Comparison of ENCODE assay signal across 8 mouse cellular contexts in the genomic region with DNA sequence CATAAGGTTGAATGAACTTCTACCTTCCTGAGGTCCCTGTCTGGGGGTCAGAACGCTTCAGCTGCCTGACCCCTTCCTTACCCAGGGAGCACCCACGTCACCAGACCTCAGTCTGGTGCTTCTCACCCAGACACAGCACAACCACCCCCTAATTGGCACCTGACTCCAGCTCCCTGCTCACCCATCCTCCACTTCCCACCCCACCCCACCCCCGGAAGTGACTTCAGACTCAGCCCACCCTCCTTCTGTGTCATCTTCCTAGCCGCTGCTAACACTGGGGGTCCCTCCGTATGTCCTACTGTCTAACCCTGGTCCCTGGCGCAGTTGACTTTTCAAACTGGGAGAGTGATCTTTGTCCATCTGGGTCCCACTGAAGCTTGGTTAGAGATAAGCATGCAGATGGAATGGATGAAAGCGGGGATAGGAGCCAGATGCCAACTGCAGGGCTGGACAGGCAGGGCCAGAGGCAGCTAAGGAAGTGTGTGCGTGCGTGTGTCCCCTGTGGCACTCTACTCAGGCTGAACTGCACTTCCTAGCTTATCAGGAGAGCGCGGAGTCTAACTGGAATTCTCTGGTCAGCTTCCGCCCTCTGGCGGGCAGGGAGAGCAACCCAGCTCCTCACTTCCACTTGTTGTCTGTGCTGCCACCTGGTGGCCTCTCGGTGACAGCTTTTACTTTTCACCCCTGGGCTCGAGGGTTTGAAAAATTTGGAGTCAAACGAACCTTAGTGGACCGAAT. TPM values are rescaled to one million over a fixed set of nuclear protein-coding genes. Genes with fewer than 3 reads are reported as not detected.
A peak's percentile ranks its signal among the peaks of the same experiment; 100 is the strongest.
DNase-seq lines count a peak whose midpoint lies in the region; ATAC-seq and TF ChIP-seq lines count a peak whose summit lies in the region.

No protein-coding gene starts in this region.

- H3K27ac ChIP-seq in bone marrow, adult 2 months (ENCODE audit: control insufficient read depth, insufficient read depth, low read depth, low read length, poor library complexity), result no peak overlapping the region
- H3K27ac ChIP-seq in embryonic facial prominence, embryonic 14.5 days (replicated peaks; ENCODE audit: low read depth, low read length), result no peak overlapping the region
- no peak overlapping the region for H3K27ac ChIP-seq in limb, embryonic 12.5 days
- H3K27ac ChIP-seq in midbrain, embryonic 15.5 days, result no peak overlapping the region

- H3K9me3 ChIP-seq in embryonic facial prominence, embryonic 14.5 days (ENCODE audit: control insufficient read depth, low read length), result no peaks in the 10 kb centered on the region
- no peaks in the 10 kb centered on the region for H3K9me3 ChIP-seq in limb, embryonic 12.5 days
- no peaks in the 10 kb centered on the region for H3K9me3 ChIP-seq in midbrain, embryonic 15.5 days

- DNase-seq in A20 (ENCODE audit: low read depth, low spot score), result peak; percentile 87
- DNase-seq in embryonic facial prominence, embryonic 14.5 days (ENCODE audit: low spot score), result peak; percentile 97
- peak; percentile 88 for DNase-seq in heart, adult 8-10 months (ENCODE audit: low spot score)
- peak; percentile 86 to 92 for DNase-seq in kidney, adult 8-10 months
- DNase-seq in spleen, adult 18-20 months, result peak; percentile 65 to 87

- H3K4me2 ChIP-seq in embryonic facial prominence, embryonic 14.5 days (ENCODE audit: low read depth, low read length), result peak overlapping the region; percentile 60
- peak overlapping the region; percentile 50 for H3K4me2 ChIP-seq in limb, embryonic 12.5 days
- peak overlapping the region; percentile 48 for H3K4me2 ChIP-seq in midbrain, embryonic 15.5 days

- no peaks in the 10 kb centered on the region; the same call in 1 of the 2 replicates for H3K4me1 ChIP-seq in bone marrow, adult 2 months (ENCODE audit: control insufficient read depth, insufficient read depth, low read length)
- H3K4me1 ChIP-seq in embryonic facial prominence, embryonic 14.5 days (ENCODE audit: control insufficient read depth, insufficient read depth, low read length), result no peaks in the 10 kb centered on the region
- peaks cover 6% of the 10 kb centered on the region; the same call in 1 of the 2 replicates for H3K4me1 ChIP-seq in limb, embryonic 12.5 days (replicated peaks)
- no peaks in the 10 kb centered on the region for H3K4me1 ChIP-seq in midbrain, embryonic 15.5 days

- ATAC-seq in embryonic facial prominence, embryonic 14.5 days (ENCODE audit: low read depth), result peak; percentile 97
- ATAC-seq in limb, embryonic 12.5 days (ENCODE audit: insufficient number of reproducible peaks, insufficient read depth, low FRiP score, low TSS enrichment, low read depth), result peak; percentile 72
- peak; percentile 91 for ATAC-seq in midbrain, embryonic 15.5 days (replicated peaks)

- no peaks in the 10 kb centered on the region for H3K36me3 ChIP-seq in embryonic facial prominence, embryonic 14.5 days (ENCODE audit: control insufficient read depth, insufficient read depth, low read length)
- no peaks in the 10 kb centered on the region for H3K36me3 ChIP-seq in limb, embryonic 12.5 days
- H3K36me3 ChIP-seq in midbrain, embryonic 15.5 days (replicated peaks), result no peaks in the 10 kb centered on the region

- peak overlapping the region; percentile 53 for H3K9ac ChIP-seq in embryonic facial prominence, embryonic 14.5 days (ENCODE audit: low read depth, low read length)
- no peak overlapping the region; the same call in 1 of the 2 replicates for H3K9ac ChIP-seq in limb, embryonic 12.5 days (replicated peaks)
- H3K9ac ChIP-seq in midbrain, embryonic 15.5 days, result 0 out of 2 replicates have a peak overlapping the region, but pooled peaks have one; percentile 12

- WGBS in bone marrow, adult 2 months, result 14% methylated on average over 17 of the region's 17 CpGs
- 13% methylated on average over 17 of the region's 17 CpGs for WGBS in embryonic facial prominence, embryonic 14.5 days
- 14% methylated on average over 17 of the region's 17 CpGs for WGBS in limb, embryonic 12.5 days
- 13% methylated on average over 17 of the region's 17 CpGs for WGBS in midbrain, embryonic 15.5 days

- no peaks in the 10 kb centered on the region for H3K27me3 ChIP-seq in embryonic facial prominence, embryonic 14.5 days (replicated peaks; ENCODE audit: control insufficient read depth, insufficient read depth, low read length)
- 0 out of 2 replicates have a peak, but pooled peaks cover 8% of the 10 kb centered on the region for H3K27me3 ChIP-seq in limb, embryonic 12.5 days
- H3K27me3 ChIP-seq in midbrain, embryonic 15.5 days (replicated peaks), result no peaks in the 10 kb centered on the region

- TF ChIP-seq POLR2A in bone marrow, adult 2 months (IDR thresholded peaks at IDR 0.05; ENCODE audit: borderline replicate concordance, control insufficient read depth, low read depth, low read length), result no peak

- H3K4me3 ChIP-seq in bone marrow, adult 2 months (replicated peaks; ENCODE audit: control insufficient read depth, low read depth, low read length), result peak overlapping the region; percentile 53
- peak overlapping the region; percentile 23 for H3K4me3 ChIP-seq in embryonic facial prominence, embryonic 14.5 days (ENCODE audit: low read depth, low read length)
- 0 out of 2 replicates have a peak overlapping the region, but pooled peaks have one; percentile 8 for H3K4me3 ChIP-seq in limb, embryonic 12.5 days (replicated peaks)
- 0 out of 2 replicates have a peak overlapping the region, but pooled peaks have one; percentile 15 for H3K4me3 ChIP-seq in midbrain, embryonic 15.5 days

- peak; percentile 99 for TF ChIP-seq CTCF in bone marrow, adult 2 months (IDR thresholded peaks at IDR 0.05; ENCODE audit: control insufficient read depth, insufficient read depth, low read length)

RNA-seq across cellular contexts. Expression of a gene that starts 31.3 kb away (rescaled TPM):
- 11.9 and 23.8 TPM in 2 replicates for polyA plus RNA-seq in bone marrow, adult 2 months (2011; ENCODE audit: insufficient read depth, insufficient read length, low replicate concordance, missing spikeins)
- polyA plus RNA-seq in embryonic facial prominence, embryonic 14.5 days (2014; fragmentation: Nextera tagmentation; extraction: Ambion mirVana), result 14.8 and 17.9 TPM in 2 replicates
- total RNA-seq in heart, adult 8-10 months (2022), result 1 to 10 TPM; 1.7 to 2.0 (median 1.8) TPM
- 6.3 and 6.6 TPM in 2 replicates for polyA plus RNA-seq in limb, embryonic 12.5 days (2016; fragmentation: Nextera tagmentation; extraction: Ambion mirVana)
- polyA plus RNA-seq in midbrain, embryonic 15.5 days (2015; fragmentation: Nextera tagmentation; extraction: Ambion mirVana), result 6.0 and 6.2 TPM in 2 replicates

RNA-seq across cellular contexts. Expression of a gene that starts 37.5 kb away (rescaled TPM):
- polyA plus RNA-seq in bone marrow, adult 2 months (2011; ENCODE audit: insufficient read depth, insufficient read length, low replicate concordance, missing spikeins), result not detected in 2 replicates
- 0.15 TPM in 1 of 2 replicates, not detected in the other for polyA plus RNA-seq in embryonic facial prominence, embryonic 14.5 days (2014; fragmentation: Nextera tagmentation; extraction: Ambion mirVana)
- not detected for total RNA-seq in heart, adult 8-10 months (2022)
- polyA plus RNA-seq in limb, embryonic 12.5 days (2016; fragmentation: Nextera tagmentation; extraction: Ambion mirVana), result not detected in 2 replicates
- polyA plus RNA-seq in midbrain, embryonic 15.5 days (2015; fragmentation: Nextera tagmentation; extraction: Ambion mirVana), result not detected in 2 replicates
